Mouse (Mus musculus) lung, postnatal 0 days (tissue): Measurements from ENCODE around the gene Gapvd1.

ENCODE experiments used
- CTCF ChIP-seq: IDR thresholded peaks from 2 replicates; pipeline ENCODE4 v1.5.1; 2016; ENCODE audit warnings: antibody characterized with exemption, mild to moderate bottlenecking
- EP300 ChIP-seq: IDR thresholded peaks from 2 replicates; pipeline ENCODE4 v1.6.1; 2016; ENCODE audit warnings: antibody characterized with exemption, mild to moderate bottlenecking, control low read depth

DNA sequence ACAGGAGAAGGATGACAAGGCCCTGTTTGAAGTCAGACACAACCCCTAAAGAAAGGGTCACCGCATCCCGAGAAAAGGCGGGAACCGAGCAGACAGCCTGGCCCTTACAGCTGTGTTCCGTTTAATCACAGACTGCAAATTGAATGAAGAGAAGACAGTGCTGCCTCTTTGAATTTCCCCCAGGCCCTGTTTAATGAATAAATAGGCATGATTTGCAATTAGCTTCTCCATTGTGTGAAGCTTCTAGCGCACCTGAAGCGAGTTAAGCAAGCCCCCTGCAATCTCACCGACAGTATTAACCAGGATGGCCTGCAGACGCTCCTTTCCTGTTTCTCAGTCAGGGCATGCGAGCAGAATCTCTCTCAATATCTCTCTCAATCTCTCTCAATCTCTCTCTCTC, 87.2 kb downstream of the Gapvd1 start:
- no peak for TF ChIP-seq CTCF
- no peak for TF ChIP-seq EP300
